Comparison of ENCODE assay signal across 8 mouse cellular contexts in the genomic region with DNA sequence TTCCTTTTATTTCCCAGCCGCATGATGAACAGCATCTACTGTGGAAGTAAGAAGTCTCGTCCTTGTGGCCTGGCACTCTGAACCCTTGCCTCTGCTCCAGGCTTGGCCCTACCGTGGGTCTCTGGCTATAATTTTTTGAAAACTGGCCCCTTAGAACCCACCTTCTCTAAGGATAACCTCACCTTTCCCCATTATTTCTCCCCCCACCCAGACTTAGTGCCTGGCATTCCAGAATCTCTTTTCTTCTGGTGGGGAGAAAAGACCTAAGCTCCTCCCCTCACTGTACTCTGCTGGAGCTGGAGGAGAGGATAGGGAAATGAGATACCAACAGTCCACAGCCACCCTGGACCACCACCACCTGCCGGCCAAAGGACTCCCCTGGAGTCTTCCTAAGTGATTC. TPM values are rescaled to one million over a fixed set of nuclear protein-coding genes. Genes with fewer than 3 reads are reported as not detected.
DNase-seq lines count a peak whose midpoint lies in the region; ATAC-seq and TF ChIP-seq lines count a peak whose summit lies in the region.

No protein-coding gene starts in this region.

- ATAC-seq in midbrain, embryonic 12.5 days (ENCODE audit: low FRiP score, low read depth) = 0 out of 2 replicates have a peak, but pooled peaks have one; percentile 1

- H3K9me3 ChIP-seq in hindbrain, embryonic 10.5 days = no peaks in the 10 kb centered on the region
- H3K9me3 ChIP-seq in midbrain, embryonic 12.5 days = no peaks in the 10 kb centered on the region

- peaks cover 10% of the 10 kb centered on the region for H3K4me1 ChIP-seq in kidney, adult 2 months (ENCODE audit: control insufficient read depth, insufficient read depth, low read length)
- H3K4me1 ChIP-seq in hindbrain, embryonic 10.5 days (replicated peaks) = peaks cover 37% of the 10 kb centered on the region
- peaks cover 24% of the 10 kb centered on the region for H3K4me1 ChIP-seq in midbrain, embryonic 12.5 days

- no peaks in the 10 kb centered on the region for H3K27me3 ChIP-seq in kidney, adult 2 months (replicated peaks; ENCODE audit: control insufficient read depth, insufficient read depth, low read length)
- peaks cover 40% of the 10 kb centered on the region for H3K27me3 ChIP-seq in hindbrain, embryonic 10.5 days (ENCODE audit: insufficient read depth, poor library complexity, severe bottlenecking)
- peaks cover 39% of the 10 kb centered on the region for H3K27me3 ChIP-seq in midbrain, embryonic 12.5 days

- TF ChIP-seq CTCF in kidney, adult 2 months (conservative IDR thresholded peaks at IDR 0.05; ENCODE audit: insufficient read depth, insufficient read length, low read depth, low read length) = no peak

- peak overlapping the region; percentile 67 for H3K4me2 ChIP-seq in midbrain, embryonic 12.5 days (replicated peaks)

- H3K9ac ChIP-seq in midbrain, embryonic 12.5 days (replicated peaks) = peak overlapping the region; percentile 50; the same call in 1 of the 2 replicates

- peaks cover 2% of the 10 kb centered on the region; the same call in 1 of the 2 replicates for H3K36me3 ChIP-seq in kidney, adult 2 months (ENCODE audit: control insufficient read depth, insufficient read depth, low read length)
- peaks cover 8% of the 10 kb centered on the region for H3K36me3 ChIP-seq in hindbrain, embryonic 10.5 days
- no peaks in the 10 kb centered on the region for H3K36me3 ChIP-seq in midbrain, embryonic 12.5 days

- no peak for DNase-seq in kidney, adult 2 months
- DNase-seq in kidney, postnatal 10 days = no peak
- DNase-seq in NIH3T3 (ENCODE audit: low read depth) = peak; percentile 41
- DNase-seq in hindbrain, embryonic 10.5 days (ENCODE audit: low spot score) = no peak
- DNase-seq in thymus, postnatal 4 days = no peak
- no peak for DNase-seq in urinary bladder, postnatal 25 days (ENCODE audit: low spot score)
- DNase-seq in left cerebral cortex, adult 11 months (ENCODE audit: low spot score) = no peak

- no peak for TF ChIP-seq POLR2A in kidney, adult 2 months (IDR thresholded peaks at IDR 0.05; ENCODE audit: low read depth, low read length)

- H3K27ac ChIP-seq in kidney, adult 2 months (ENCODE audit: insufficient read depth, low read depth, low read length) = 0 out of 2 replicates have a peak overlapping the region, but pooled peaks have one; percentile 14
- peak overlapping the region; percentile 76; the same call in 1 of the 2 replicates for H3K27ac ChIP-seq in hindbrain, embryonic 10.5 days
- no peak overlapping the region for H3K27ac ChIP-seq in midbrain, embryonic 12.5 days (replicated peaks)

- WGBS in kidney, adult 2 months = 10% methylated on average over 4 of the region's 4 CpGs
- whole genome bisulfite sequencing in hindbrain, embryonic 10.5 days = 6% methylated on average over 4 of the region's 4 CpGs
- 8% methylated on average over 4 of the region's 4 CpGs for WGBS in midbrain, embryonic 12.5 days

- H3K4me3 ChIP-seq in kidney, adult 2 months (ENCODE audit: insufficient read depth, low read depth, low read length) = peak overlapping the region; percentile 68
- H3K4me3 ChIP-seq in hindbrain, embryonic 10.5 days = peak overlapping the region; percentile 62
- H3K4me3 ChIP-seq in midbrain, embryonic 12.5 days = peak overlapping the region; percentile 50

RNA-seq across cellular contexts. Expression of a gene that starts 0.7 kb away (rescaled TPM):
- 136 and 163 TPM in 2 replicates for polyA plus RNA-seq in kidney, adult 2 months (2012; rRNA removed)
- polyA plus RNA-seq in hindbrain, embryonic 10.5 days (2016; fragmentation: Nextera tagmentation; extraction: Ambion mirVana) = 60.3 and 73.5 TPM in 2 replicates
- 55.4 and 69.3 TPM in 2 replicates for polyA plus RNA-seq in midbrain, embryonic 12.5 days (2016; fragmentation: Nextera tagmentation; extraction: Ambion mirVana)

RNA-seq across cellular contexts. Expression of a gene that starts 10.6 kb away (rescaled TPM):
- polyA plus RNA-seq in kidney, adult 2 months (2012; rRNA removed) = 24.0 and 28.0 TPM in 2 replicates
- 0.21 and 0.37 TPM in 2 replicates for polyA plus RNA-seq in hindbrain, embryonic 10.5 days (2016; fragmentation: Nextera tagmentation; extraction: Ambion mirVana)
- polyA plus RNA-seq in midbrain, embryonic 12.5 days (2016; fragmentation: Nextera tagmentation; extraction: Ambion mirVana) = 0.38 and 0.68 TPM in 2 replicates

RNA-seq across cellular contexts. Expression of a gene that starts 25.2 kb away (rescaled TPM):
- polyA plus RNA-seq in kidney, adult 2 months (2012; rRNA removed) = 52.3 and 57.2 TPM in 2 replicates
- polyA plus RNA-seq in hindbrain, embryonic 10.5 days (2016; fragmentation: Nextera tagmentation; extraction: Ambion mirVana) = 43.2 and 46.1 TPM in 2 replicates
- 36.8 and 39.2 TPM in 2 replicates for polyA plus RNA-seq in midbrain, embryonic 12.5 days (2016; fragmentation: Nextera tagmentation; extraction: Ambion mirVana)

RNA-seq across cellular contexts. Expression of a gene that starts 27.1 kb away (rescaled TPM):
- 0.19 and 0.27 TPM in 2 replicates for polyA plus RNA-seq in kidney, adult 2 months (2012; rRNA removed)
- 0.99 and 1.5 TPM in 2 replicates for polyA plus RNA-seq in hindbrain, embryonic 10.5 days (2016; fragmentation: Nextera tagmentation; extraction: Ambion mirVana)
- 0.67 and 0.98 TPM in 2 replicates for polyA plus RNA-seq in midbrain, embryonic 12.5 days (2016; fragmentation: Nextera tagmentation; extraction: Ambion mirVana)

Comparison
In these comparisons a context has a peak if more than half of its experiments do, and no peak if none do; other contexts are left out.
1. RNA of a gene that starts 10.6 kb away (polyA plus RNA-seq): 24.0 to 28.0 TPM in kidney, adult 2 months; 0.38 to 0.68 TPM in midbrain, embryonic 12.5 days and 0.21 to 0.37 TPM in hindbrain, embryonic 10.5 days; every median in the first group is over 10 times any median in the second.
2. Peak in every context shown above with its lines, with median percentiles within 50 percentile points of each other: H3K4me3 ChIP-seq.